Mouse (Mus musculus) midbrain, embryonic 13.5 days (tissue): ENCODE results near the gene Ak4. TPM values are rescaled to one million over a fixed set of nuclear protein-coding genes. Genes with fewer than 3 reads are reported as not detected.
A peak's percentile ranks its signal among the peaks of the same experiment; 100 is the strongest.
"Not testable (repeated sequence)": the region's sequence is repeated elsewhere in the genome, so short reads cannot be mapped to it uniquely, and the experiment has no call there.

Source experiments
- ATAC-seq: fragments of 200-750 bp; cut with Nextera tagmentation; 2 replicates; pipeline ENCODE4 v1.8.0; 2017; ENCODE audit warnings: mild to moderate bottlenecking, moderate TSS enrichment, moderate library complexity
- H3K27ac ChIP-seq: fragments of 300-500 bp; sonication (generic); 2 replicates; pipeline ENCODE4 v1.5.1; 2015; ENCODE audit warnings: inconsistent platforms, mild to moderate bottlenecking, moderate library complexity
- H3K27me3 ChIP-seq: fragments of 300-500 bp; sonication (generic); 2 replicates; pipeline ENCODE4 v1.6.1; 2015; ENCODE audit warnings: mild to moderate bottlenecking, inconsistent platforms
- H3K36me3 ChIP-seq: fragments of 300-500 bp; sonication (generic); 2 replicates; pipeline ENCODE4 v1.6.1; 2015; ENCODE audit warnings: mild to moderate bottlenecking, inconsistent platforms
- H3K4me1 ChIP-seq: fragments of 300-500 bp; sonication (generic); replicated peaks from 2 replicates; pipeline ENCODE4 v1.6.1; 2015; ENCODE audit warnings: inconsistent platforms
- H3K4me2 ChIP-seq: fragments of 300-500 bp; sonication (generic); replicated peaks from 2 replicates; pipeline ENCODE4 v1.6.1; 2015; ENCODE audit warnings: moderate library complexity, mild to moderate bottlenecking, inconsistent platforms
- H3K4me3 ChIP-seq: fragments of 300-500 bp; sonication (generic); replicated peaks from 2 replicates; pipeline ENCODE4 v1.5.1; 2015; ENCODE audit warnings: mild to moderate bottlenecking, inconsistent platforms
- H3K9ac ChIP-seq: fragments of 300-500 bp; sonication (generic); replicated peaks from 2 replicates; pipeline ENCODE4 v1.6.1; 2015; ENCODE audit warnings: mild to moderate bottlenecking, inconsistent platforms
- H3K9me3 ChIP-seq: fragments of 300-500 bp; sonication (generic); 2 replicates; pipeline ENCODE4 v1.6.1; 2016; ENCODE audit warnings: mild to moderate bottlenecking, inconsistent platforms
- WGBS: fragments of 180-500 bp; shearing (Covaris S2); methylation state at CpG from one replicate; pipeline ENCODE4 v1.1.7; 2015; 5-methylcytosine and 5-hydroxymethylcytosine counted together
- polyA plus RNA-seq: library from polyadenylated mRNA; unstranded; fragments of >200 nt; fragmentation: Nextera tagmentation; extraction: Ambion mirVana; gene quantifications from 2 replicates; pipeline ENCODE4 v1.2.1, GENCODE M21; 2015

The Ak4 gene
- polyA plus RNA-seq, 1 experiment from 2014 or later = 7.3 TPM

DNA sequence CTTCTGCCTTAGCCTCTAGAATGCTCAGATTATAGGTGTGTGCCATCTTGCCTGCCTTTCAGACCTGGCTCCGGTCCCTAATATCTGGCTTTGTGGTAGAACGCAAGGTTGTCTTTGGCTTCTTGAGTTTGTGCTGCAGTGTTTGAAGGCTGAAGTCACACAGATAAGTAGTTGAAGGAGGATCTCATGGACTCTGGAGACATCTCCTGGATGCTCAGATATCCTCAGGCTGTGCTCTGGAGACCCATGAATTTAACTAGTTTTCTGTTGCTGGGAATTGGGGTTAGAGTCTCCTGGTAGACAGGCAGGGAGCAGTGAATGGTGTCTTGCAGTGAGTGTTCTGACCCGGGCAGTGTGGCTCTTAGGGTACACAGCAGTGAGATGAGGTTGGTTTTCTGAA is 6.6 kb downstream of the Ak4 start:
- no peak overlapping the region for H3K4me3 ChIP-seq
- no peak for ATAC-seq
- no peak overlapping the region for H3K9ac ChIP-seq
- peaks cover 3% of the 10 kb centered on the region for H3K4me1 ChIP-seq
- no peak overlapping the region for H3K4me2 ChIP-seq
- no peaks in the 10 kb centered on the region for H3K9me3 ChIP-seq
- H3K27me3 ChIP-seq = peaks cover 11% of the 10 kb centered on the region
- 93% methylated on average over 3 of the region's 3 CpGs for WGBS
- H3K36me3 ChIP-seq = no peaks in the 10 kb centered on the region
- H3K27ac ChIP-seq = no peak overlapping the region

DNA sequence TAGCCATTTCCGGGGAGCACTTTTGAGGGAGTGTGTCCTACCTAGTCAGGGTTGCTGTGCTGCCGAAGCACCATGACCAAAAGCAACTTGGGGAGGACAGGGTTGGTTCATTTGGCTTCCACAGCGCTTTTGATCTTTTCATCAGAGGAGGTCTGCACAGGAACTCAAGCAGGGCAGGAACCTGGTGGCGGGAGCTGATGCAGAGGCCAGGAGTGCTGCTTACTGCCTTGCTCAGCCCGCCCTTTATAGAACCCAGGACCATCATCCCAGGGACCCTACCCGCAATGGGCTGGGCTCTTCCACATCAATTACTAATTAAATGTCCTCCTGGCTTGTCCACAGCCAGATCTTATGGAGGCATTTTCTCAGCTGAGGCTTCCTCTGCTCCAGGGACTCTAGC is 7.5 kb downstream of the Ak4 start:
- Histone ChIP-seq H3K4me3 (no peak overlapping the region), H3K36me3 (0 out of 2 replicates have a peak, but pooled peaks cover 3% of the 10 kb centered on the region), H3K9me3 (no peaks in the 10 kb centered on the region), H3K27me3 (peaks cover 2% of the 10 kb centered on the region; the same call in 1 of the 2 replicates), H3K4me2 (no peak overlapping the region), H3K4me1 (no peaks in the 10 kb centered on the region), H3K27ac (no peak overlapping the region), H3K9ac (no peak overlapping the region)
- no peak for ATAC-seq
- 90% methylated on average over 6 of the region's 6 CpGs for WGBS

DNA sequence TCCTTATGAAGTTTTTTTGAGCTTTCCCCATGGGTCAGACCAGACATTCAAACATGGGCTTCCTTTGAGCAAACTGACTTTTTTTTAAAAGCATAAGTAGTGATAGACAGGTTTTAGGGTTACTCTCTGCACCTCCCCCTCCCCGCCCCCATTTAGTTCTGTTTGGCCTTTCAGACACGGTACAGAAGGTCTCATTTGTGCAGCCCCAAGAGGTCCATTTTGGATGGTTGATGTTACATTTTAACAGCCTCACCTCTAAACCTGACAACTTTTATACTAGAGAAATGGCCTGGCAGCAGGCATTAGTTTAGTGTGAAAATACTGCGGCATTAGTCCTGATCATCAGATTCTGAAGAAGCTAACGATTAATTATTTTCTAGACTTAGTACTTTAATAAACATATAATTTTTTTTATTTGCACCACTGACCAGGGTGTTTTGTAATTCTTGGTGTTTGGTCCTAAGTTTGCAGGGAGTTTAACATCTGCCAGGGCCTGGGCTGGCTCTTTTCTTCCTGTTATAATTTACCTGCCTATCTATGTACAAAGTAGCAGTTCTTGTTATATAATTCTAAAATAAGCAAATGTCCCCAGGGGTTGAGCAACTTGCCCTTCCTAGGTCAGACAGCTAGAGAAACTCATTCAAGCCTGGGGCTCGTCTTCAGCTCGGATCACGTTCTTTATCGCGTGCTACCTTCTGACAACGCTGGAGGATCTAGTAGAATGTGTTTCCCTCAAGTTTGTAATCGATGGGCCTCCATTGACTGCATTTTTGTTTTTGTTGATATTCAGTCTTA is 9.0 kb downstream of the Ak4 start:
- Histone ChIP-seq H3K4me1 (no peaks in the 10 kb centered on the region), H3K27ac (no peak overlapping the region), H3K27me3 (no peaks in the 10 kb centered on the region), H3K4me3 (no peak overlapping the region), H3K4me2 (no peak overlapping the region), H3K9ac (no peak overlapping the region), H3K9me3 (no peaks in the 10 kb centered on the region), H3K36me3 (0 out of 2 replicates have a peak, but pooled peaks cover 3% of the 10 kb centered on the region)
- ATAC-seq = no peak
- 92% methylated on average over 11 of the region's 11 CpGs for WGBS

DNA sequence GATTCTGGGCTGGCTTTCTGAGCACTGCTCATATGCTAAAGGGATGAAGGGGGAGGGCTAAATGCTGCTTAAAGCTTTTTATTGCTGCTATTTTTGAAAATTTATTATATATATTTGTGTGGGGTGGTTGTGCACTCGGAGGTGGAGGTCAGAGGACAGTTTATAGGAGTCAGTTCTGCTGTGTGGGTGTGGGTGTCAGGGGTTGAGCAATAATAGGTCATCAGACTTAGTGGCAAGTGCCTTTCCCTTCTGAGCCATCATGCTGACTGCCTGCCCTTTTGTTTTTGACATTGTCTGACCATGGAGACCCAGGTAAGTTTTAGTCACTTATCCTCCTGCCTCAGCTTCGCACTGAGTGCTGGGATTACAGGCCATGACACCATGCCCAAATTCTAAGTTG is 10.0 kb downstream of the Ak4 start:
- Histone ChIP-seq H3K36me3 (0 out of 2 replicates have a peak, but pooled peaks cover 3% of the 10 kb centered on the region), H3K27me3 (no peaks in the 10 kb centered on the region), H3K27ac (no peak overlapping the region), H3K4me3 (no peak overlapping the region), H3K9me3 (no peaks in the 10 kb centered on the region), H3K4me2 (no peak overlapping the region), H3K9ac (no peak overlapping the region), H3K4me1 (no peaks in the 10 kb centered on the region)
- WGBS = 93% methylated on average over 2 of the region's 2 CpGs
- no peak for ATAC-seq

DNA sequence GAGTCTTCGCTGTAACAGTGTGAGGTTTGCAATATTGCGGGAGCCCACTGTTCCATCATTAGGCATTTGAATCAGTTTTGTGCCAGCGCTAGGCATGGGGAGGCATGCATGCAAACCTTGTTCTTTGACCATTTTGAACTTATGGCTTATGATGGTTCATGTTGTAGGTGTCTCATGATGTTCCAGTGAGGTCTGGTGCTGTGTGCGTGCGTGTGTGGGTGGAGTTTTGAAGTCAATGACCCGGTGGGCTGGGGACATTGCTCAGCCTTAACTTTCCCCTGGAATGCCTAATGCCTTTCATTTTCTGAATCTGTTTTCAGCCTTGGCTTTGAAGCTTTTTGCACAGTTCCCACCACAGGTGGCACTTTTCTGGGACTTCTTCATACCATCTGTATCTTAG is 10.9 kb downstream of the Ak4 start:
- 0 out of 2 replicates have a peak, but pooled peaks cover 3% of the 10 kb centered on the region for H3K36me3 ChIP-seq
- ATAC-seq = no peak
- no peaks in the 10 kb centered on the region for H3K9me3 ChIP-seq
- no peak overlapping the region for H3K27ac ChIP-seq
- H3K4me1 ChIP-seq = no peaks in the 10 kb centered on the region
- no peaks in the 10 kb centered on the region for H3K27me3 ChIP-seq
- H3K4me2 ChIP-seq = no peak overlapping the region
- no peak overlapping the region for H3K4me3 ChIP-seq
- no peak overlapping the region for H3K9ac ChIP-seq
- 98% methylated on average over 6 of the region's 6 CpGs for WGBS

DNA sequence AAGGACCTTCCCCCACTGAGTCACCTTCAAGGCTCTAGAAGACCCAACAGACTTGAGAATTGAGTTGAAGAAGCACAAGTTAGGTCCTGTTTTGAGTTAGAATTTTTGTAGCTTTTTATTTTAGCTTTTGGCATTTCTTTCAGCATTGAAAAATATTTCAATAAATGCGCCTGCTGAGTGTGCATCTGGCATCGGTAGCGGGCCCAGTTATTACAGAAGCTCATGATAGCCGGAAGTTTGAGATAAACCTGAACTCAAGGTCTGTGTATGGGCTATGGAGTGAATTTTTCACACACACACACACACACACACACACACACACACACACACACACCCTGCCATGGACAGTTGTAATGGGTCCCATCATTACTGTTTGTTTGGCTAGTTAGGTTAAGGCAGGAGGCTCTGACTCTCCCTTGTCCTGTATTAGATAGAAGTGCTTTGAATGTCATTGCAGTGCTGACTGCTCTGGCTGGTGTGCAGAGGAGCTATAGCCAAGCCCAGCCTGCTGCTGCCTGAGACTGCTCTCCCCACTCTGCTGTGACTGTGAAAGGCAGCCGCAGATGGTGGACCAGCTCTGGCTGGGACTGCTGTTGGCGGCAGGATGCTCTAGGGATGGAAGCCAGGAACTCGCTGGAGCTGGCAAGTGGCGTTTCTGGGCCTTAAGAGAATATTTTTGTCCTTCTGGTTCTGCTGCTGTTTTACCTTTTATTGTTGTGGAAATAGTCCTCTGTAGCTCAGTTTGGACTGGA is 17.9 kb downstream of the Ak4 start:
- Histone ChIP-seq H3K27ac (no peak overlapping the region), H3K9ac (no peak overlapping the region), H3K9me3 (no peaks in the 10 kb centered on the region), H3K27me3 (no peaks in the 10 kb centered on the region), H3K4me3 (no peak overlapping the region), H3K4me2 (no peak overlapping the region), H3K4me1 (no peaks in the 10 kb centered on the region), H3K36me3 (no peaks in the 10 kb centered on the region)
- 90% methylated on average over 8 of the region's 8 CpGs for WGBS
- ATAC-seq = no peak

DNA sequence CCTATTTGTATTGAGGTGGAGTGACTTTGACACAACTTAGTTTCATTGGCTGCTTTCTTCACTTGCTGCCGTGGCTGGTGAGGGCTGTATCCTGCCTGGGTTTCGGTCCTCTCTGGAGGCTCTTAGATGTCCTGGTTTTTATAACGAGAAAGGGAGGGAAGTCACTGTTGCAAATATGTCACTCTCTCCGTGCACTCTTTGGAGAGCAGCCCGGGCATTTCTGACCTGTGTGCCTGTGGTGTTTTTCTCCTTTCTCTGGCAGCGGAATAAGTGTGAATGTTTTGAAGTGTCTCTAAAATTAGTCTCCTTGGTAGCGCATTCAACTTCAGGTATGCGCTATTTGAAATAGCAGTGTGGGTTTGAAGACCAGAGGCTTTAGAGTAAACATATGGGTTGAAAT is 19.2 kb downstream of the Ak4 start:
- no peak overlapping the region for H3K9ac ChIP-seq
- no peaks in the 10 kb centered on the region for H3K4me1 ChIP-seq
- H3K27me3 ChIP-seq = no peaks in the 10 kb centered on the region
- H3K36me3 ChIP-seq = no peaks in the 10 kb centered on the region
- H3K4me2 ChIP-seq = no peak overlapping the region
- no peak for ATAC-seq
- WGBS = 87% methylated on average over 8 of the region's 8 CpGs
- H3K27ac ChIP-seq = no peak overlapping the region
- no peak overlapping the region for H3K4me3 ChIP-seq
- H3K9me3 ChIP-seq = no peaks in the 10 kb centered on the region

GRCm38 (mm10) chr4:101439738-101440389 is 20.8 kb downstream of the Ak4 start:
- ATAC-seq = no peak
- WGBS = 67% methylated on average over 13 of the region's 13 CpGs
- Histone ChIP-seq H3K27me3 (no peaks in the 10 kb centered on the region), H3K9ac (no peak overlapping the region), H3K4me3 (no peak overlapping the region), H3K4me2 (no peak overlapping the region), H3K4me1 (no peaks in the 10 kb centered on the region), H3K9me3 (no peaks in the 10 kb centered on the region), H3K36me3 (no peaks in the 10 kb centered on the region), H3K27ac (no peak overlapping the region)

DNA sequence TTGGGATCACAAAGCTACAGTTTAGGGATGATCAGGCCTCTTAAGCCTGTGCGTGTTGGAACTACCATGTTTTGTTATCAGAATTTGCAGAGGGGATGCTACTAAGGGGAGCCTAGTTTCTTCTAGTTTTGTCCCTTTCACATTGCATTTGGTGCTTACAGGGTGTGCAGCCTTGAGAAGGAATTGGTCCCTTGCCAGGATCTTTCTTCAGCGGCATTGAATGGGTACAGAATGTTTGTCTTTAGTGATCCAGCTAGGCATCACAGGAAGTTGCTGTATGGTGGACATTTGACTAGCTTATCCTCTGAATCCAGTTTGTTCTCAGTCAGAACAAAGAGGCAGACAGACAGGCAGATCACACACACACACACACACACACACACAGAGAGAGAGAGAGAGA is 23.7 kb downstream of the Ak4 start:
- 67% methylated on average over 2 of the region's 2 CpGs for WGBS
- Histone ChIP-seq H3K27ac (no peak overlapping the region), H3K9me3 (no peaks in the 10 kb centered on the region), H3K27me3 (no peaks in the 10 kb centered on the region), H3K36me3 (no peaks in the 10 kb centered on the region), H3K4me3 (no peak overlapping the region), H3K9ac (no peak overlapping the region), H3K4me2 (no peak overlapping the region), H3K4me1 (no peaks in the 10 kb centered on the region)
- 0 out of 2 replicates have a peak, but pooled peaks have one; percentile 24 for ATAC-seq

- Histone ChIP-seq H3K36me3 (no peaks in the 10 kb centered on the region), H3K9ac (no peak overlapping the region), H3K4me3 (no peak overlapping the region), H3K4me1 (no peaks in the 10 kb centered on the region), H3K9me3 (no peaks in the 10 kb centered on the region), H3K27me3 (no peaks in the 10 kb centered on the region), H3K27ac (no peak overlapping the region), H3K4me2 (no peak overlapping the region)
- no peak for ATAC-seq
- 82% methylated on average over 7 of the region's 7 CpGs for whole genome bisulfite sequencing
Observed at GRCm38 (mm10) chr4:101443419-101443991, 24.4 kb downstream of the Ak4 start.

DNA sequence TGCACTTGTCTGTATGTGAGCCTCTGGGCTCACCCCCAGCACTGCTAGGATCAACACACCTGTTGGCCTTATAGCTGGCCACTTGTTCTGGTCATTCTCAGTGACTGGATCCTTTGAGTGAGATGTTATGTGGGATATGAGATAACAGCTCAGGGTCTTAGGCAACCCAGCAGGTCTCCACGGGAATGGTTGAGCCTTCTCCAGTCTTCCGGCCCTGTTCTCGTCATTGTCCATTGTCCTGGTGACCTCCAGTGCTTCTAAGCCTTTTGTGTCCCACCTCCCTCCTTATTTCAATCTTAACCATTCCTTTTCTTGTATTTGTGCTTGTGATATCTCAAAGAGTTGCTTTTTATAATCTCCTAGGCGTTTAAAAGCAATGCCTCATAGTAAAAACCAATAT is 26.6 kb downstream of the Ak4 start:
- H3K4me2 ChIP-seq = no peak overlapping the region
- no peak for ATAC-seq
- 75% methylated on average over 4 of the region's 4 CpGs for WGBS

DNA sequence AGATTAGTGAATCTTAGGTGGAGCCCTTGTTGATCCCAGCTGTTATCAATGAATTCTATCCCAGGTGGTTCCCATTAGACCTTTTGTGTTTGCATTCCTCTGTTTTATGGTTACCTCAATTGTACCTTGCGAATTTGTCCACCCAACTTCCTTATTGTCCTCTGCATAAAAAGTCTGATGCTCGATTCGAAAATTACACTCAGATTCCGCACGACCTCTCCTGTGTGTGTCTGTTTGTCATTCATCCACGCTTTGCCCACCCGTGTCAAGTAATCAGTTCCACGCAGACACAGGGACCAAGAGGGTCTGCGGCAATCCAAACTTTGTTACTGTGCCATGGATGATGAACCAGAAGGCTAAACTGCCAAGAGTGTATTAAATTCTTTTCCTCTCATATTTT is 27.5 kb downstream of the Ak4 start:
- H3K4me2 ChIP-seq, H3K4me3 ChIP-seq, H3K36me3 ChIP-seq, H3K9me3 ChIP-seq, H3K4me1 ChIP-seq, H3K9ac ChIP-seq, H3K27ac ChIP-seq, H3K27me3 ChIP-seq, ATAC-seq: not testable (repeated sequence)
- 95% methylated on average over 9 of the region's 9 CpGs for WGBS

More for the DNA sequence above, 26.6 kb downstream of the Ak4 start:
- Histone ChIP-seq H3K27ac (no peak overlapping the region), H3K9me3 (no peaks in the 10 kb centered on the region), H3K4me1 (no peaks in the 10 kb centered on the region), H3K36me3 (no peaks in the 10 kb centered on the region), H3K9ac (no peak overlapping the region), H3K4me3 (no peak overlapping the region), H3K27me3 (no peaks in the 10 kb centered on the region)
